Comparison of ENCODE assay signal across 16 mouse cellular contexts in genomic region chr8:8876879-8877278, GRCm38 (mm10).
DNase-seq lines count a peak whose midpoint lies in the region; ATAC-seq and TF ChIP-seq lines count a peak whose summit lies in the region.
"Had no signal": no experiment of that assay in that cellular context is flagged by ENCODE, and none has a peak within 500 bp of the region (broad histone marks: within the 10 kb centered on the region; RNA-seq: fewer than 3 reads in every experiment).

No protein-coding gene starts in this region.

- ATAC-seq in midbrain, postnatal 0 days (ENCODE audit: low FRiP score), result no peak
- ATAC-seq in midbrain, embryonic 12.5 days (ENCODE audit: low FRiP score, low read depth), result no peak; the same call in 1 of the 2 replicates
- ATAC-seq: intestine, postnatal 0 days had no signal

- H3K4me2 ChIP-seq in midbrain, postnatal 0 days (ENCODE audit: low read depth, low read length, poor library complexity, severe bottlenecking), result no peak overlapping the region
- H3K4me2 ChIP-seq in midbrain, embryonic 12.5 days (replicated peaks), result 0 out of 2 replicates have a peak overlapping the region, but pooled peaks have one; percentile 1
- H3K4me2 ChIP-seq: liver, embryonic 15.5 days had no signal

- peaks cover 6% of the 10 kb centered on the region; the same call in 1 of the 2 replicates for H3K9me3 ChIP-seq in midbrain, embryonic 10.5 days (replicated peaks)
- H3K9me3 ChIP-seq in midbrain, postnatal 0 days (ENCODE audit: low read length), result no peaks in the 10 kb centered on the region; the same call in 1 of the 2 replicates
- peaks cover 9% of the 10 kb centered on the region; the same call in 1 of the 2 replicates for H3K9me3 ChIP-seq in midbrain, embryonic 12.5 days
- H3K9me3 ChIP-seq: liver, embryonic 15.5 days had no signal

- DNase-seq in heart, adult 11 months, result peak; percentile 84
- no peak for DNase-seq in heart, postnatal 10 days
- DNase-seq in midbrain, embryonic 10.5 days (ENCODE audit: low spot score), result peak; percentile 37
- no peak for DNase-seq in midbrain, postnatal 0 days (ENCODE audit: low spot score)
- DNase-seq in retina, postnatal 1 day, result peak; percentile 36
- no peak for DNase-seq in right cerebral cortex, postnatal 4 days
- DNase-seq: cerebellum, adult 2 months; gastrocnemius, postnatal 10 days; heart, adult 18-20 months; right cerebral cortex, postnatal 25 days; thymus, postnatal 14 days had no signal

- no peaks in the 10 kb centered on the region for H3K36me3 ChIP-seq in midbrain, embryonic 10.5 days
- H3K36me3 ChIP-seq in midbrain, postnatal 0 days (ENCODE audit: insufficient read depth, low read length), result no peaks in the 10 kb centered on the region
- no peaks in the 10 kb centered on the region for H3K36me3 ChIP-seq in midbrain, embryonic 12.5 days
- H3K36me3 ChIP-seq: liver, embryonic 15.5 days had no signal

- H3K4me3 ChIP-seq in midbrain, embryonic 10.5 days, result no peak overlapping the region
- H3K4me3 ChIP-seq in midbrain, postnatal 0 days (ENCODE audit: low read depth, low read length), result no peak overlapping the region
- H3K4me3 ChIP-seq in midbrain, embryonic 12.5 days, result no peak overlapping the region
- H3K4me3 ChIP-seq: liver, embryonic 15.5 days had no signal

- peaks cover 95% of the 10 kb centered on the region for H3K27me3 ChIP-seq in midbrain, embryonic 10.5 days (ENCODE audit: low read depth, poor library complexity, severe bottlenecking)
- H3K27me3 ChIP-seq in midbrain, postnatal 0 days (ENCODE audit: insufficient read depth, low read length), result peaks cover 6% of the 10 kb centered on the region; the same call in 1 of the 2 replicates
- peaks cover 87% of the 10 kb centered on the region for H3K27me3 ChIP-seq in midbrain, embryonic 12.5 days
- H3K27me3 ChIP-seq: liver, embryonic 15.5 days had no signal

- WGBS in midbrain, embryonic 10.5 days, result 28% methylated on average over 9 of the region's 9 CpGs
- 21% methylated on average over 9 of the region's 9 CpGs for WGBS in midbrain, postnatal 0 days
- 19% methylated on average over 9 of the region's 9 CpGs for WGBS in midbrain, embryonic 12.5 days

- intact Hi-C loops in heart, postnatal 10 days (cut with DNase I), result no loop called here

- TF ChIP-seq CTCF in midbrain, postnatal 0 days (IDR thresholded peaks at IDR 0.05), result no peak

- peaks cover 32% of the 10 kb centered on the region for H3K4me1 ChIP-seq in midbrain, embryonic 10.5 days
- no peaks in the 10 kb centered on the region for H3K4me1 ChIP-seq in midbrain, postnatal 0 days (ENCODE audit: insufficient read depth, low read length)
- H3K4me1 ChIP-seq in midbrain, embryonic 12.5 days, result peaks cover 10% of the 10 kb centered on the region
- H3K4me1 ChIP-seq: liver, embryonic 15.5 days had no signal

- peak overlapping the region; percentile 63 for H3K27ac ChIP-seq in midbrain, embryonic 10.5 days (replicated peaks)
- no peak overlapping the region for H3K27ac ChIP-seq in midbrain, postnatal 0 days (ENCODE audit: low read depth, low read length)
- no peak overlapping the region for H3K27ac ChIP-seq in midbrain, embryonic 12.5 days (replicated peaks)
- H3K27ac ChIP-seq: kidney, postnatal 0 days; liver, embryonic 15.5 days; macrophage had no signal

- no peak overlapping the region for H3K9ac ChIP-seq in midbrain, postnatal 0 days (replicated peaks; ENCODE audit: low read length, poor library complexity, severe bottlenecking)
- no peak overlapping the region for H3K9ac ChIP-seq in midbrain, embryonic 12.5 days (replicated peaks)
- H3K9ac ChIP-seq: liver, embryonic 15.5 days had no signal

Comparison
In these comparisons a context has a peak if more than half of its experiments do, and no peak if none do; other contexts are left out.
1. DNase-seq: peak in heart, adult 11 months (single experiment), midbrain, embryonic 10.5 days (single experiment) and retina, postnatal 1 day (single experiment); none in heart, postnatal 10 days (0 of 2), midbrain, postnatal 0 days (single experiment) and right cerebral cortex, postnatal 4 days (single experiment).